Mouse (Mus musculus) stomach, embryonic 15.5 days (tissue): ENCODE data around the gene Dpp9. TPM values are rescaled to one million over a fixed set of nuclear protein-coding genes. Genes with fewer than 3 reads are reported as not detected.
A peak's percentile ranks its signal among the peaks of the same experiment; 100 is the strongest.

Experiments
- ATAC-seq: fragments of 200-750 bp; cut with Nextera tagmentation; 2 replicates; pipeline ENCODE4 v1.8.0; 2017; ENCODE audit warnings: low read depth, moderate number of reproducible peaks, moderate TSS enrichment; ENCODE audit not compliant: insufficient read depth, low FRiP score
- H3K27ac ChIP-seq: fragments of 300-500 bp; sonication (generic); 2 replicates; pipeline ENCODE4 v1.5.1; 2015; ENCODE audit warnings: mild to moderate bottlenecking, inconsistent platforms
- H3K27me3 ChIP-seq: fragments of 300-500 bp; sonication (generic); replicated peaks from 2 replicates; pipeline ENCODE4 v1.6.1; 2015; ENCODE audit warnings: inconsistent platforms
- H3K36me3 ChIP-seq: fragments of 300-500 bp; sonication (generic); 2 replicates; pipeline ENCODE4 v1.6.1; 2015; ENCODE audit warnings: inconsistent platforms
- H3K4me1 ChIP-seq: fragments of 300-500 bp; sonication (generic); 2 replicates; pipeline ENCODE4 v1.6.1; 2015; ENCODE audit warnings: inconsistent platforms
- H3K4me2 ChIP-seq: fragments of 300-500 bp; sonication (generic); 2 replicates; pipeline ENCODE4 v1.6.1; 2015; ENCODE audit warnings: mild to moderate bottlenecking, inconsistent platforms
- H3K4me3 ChIP-seq: fragments of 300-500 bp; sonication (generic); replicated peaks from 2 replicates; pipeline ENCODE4 v1.5.1; 2015; ENCODE audit warnings: inconsistent platforms
- H3K9ac ChIP-seq: fragments of 300-500 bp; sonication (generic); 2 replicates; pipeline ENCODE4 v1.6.1; 2015; ENCODE audit warnings: inconsistent platforms
- H3K9me3 ChIP-seq: fragments of 300-500 bp; sonication (generic); 2 replicates; pipeline ENCODE4 v1.6.1; 2016; ENCODE audit warnings: inconsistent platforms
- WGBS: fragments of 180-500 bp; shearing (Covaris S2); methylation state at CpG from one replicate; pipeline ENCODE4 v1.1.7; 2015; 5-methylcytosine and 5-hydroxymethylcytosine counted together
- polyA plus RNA-seq: library from polyadenylated mRNA; unstranded; fragments of >200 nt; fragmentation: Nextera tagmentation; extraction: Ambion mirVana; gene quantifications from 2 replicates; pipeline ENCODE4 v1.2.1, GENCODE M21; 2015

The Dpp9 gene
- polyA plus RNA-seq, 1 experiment from 2014 or later, result 33.2 TPM

DNA sequence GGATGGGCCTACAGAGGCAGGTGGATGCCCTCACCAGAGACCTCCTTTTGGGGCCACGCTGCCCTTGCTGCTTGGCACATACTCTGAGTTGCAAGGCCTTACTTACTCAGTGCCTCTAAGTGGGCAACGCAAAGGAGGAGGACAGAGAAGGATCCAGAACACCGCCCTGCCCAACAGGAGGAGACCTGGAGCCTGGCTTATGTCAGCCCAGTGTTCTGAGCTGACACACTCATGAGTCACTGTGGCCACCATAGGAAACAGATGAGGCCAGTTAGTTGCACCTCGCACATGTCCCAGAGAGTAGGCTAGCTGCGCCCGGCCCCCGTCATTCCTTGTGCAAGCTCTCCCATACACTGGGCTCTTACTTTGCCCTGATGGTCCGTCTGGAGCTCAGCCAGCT lies 16.2 kb downstream of the Dpp9 start:
- Histone ChIP-seq H3K4me2 (no peak overlapping the region), H3K4me3 (no peak overlapping the region), H3K4me1 (0 out of 2 replicates have a peak, but pooled peaks cover under 1% of the 10 kb centered on the region), H3K27me3 (no peaks in the 10 kb centered on the region), H3K36me3 (peaks cover 76% of the 10 kb centered on the region), H3K9me3 (no peaks in the 10 kb centered on the region), H3K9ac (no peak overlapping the region), H3K27ac (no peak overlapping the region)
- ATAC-seq, result no peak
- WGBS, result 89% methylated on average over 8 of the region's 8 CpGs

DNA sequence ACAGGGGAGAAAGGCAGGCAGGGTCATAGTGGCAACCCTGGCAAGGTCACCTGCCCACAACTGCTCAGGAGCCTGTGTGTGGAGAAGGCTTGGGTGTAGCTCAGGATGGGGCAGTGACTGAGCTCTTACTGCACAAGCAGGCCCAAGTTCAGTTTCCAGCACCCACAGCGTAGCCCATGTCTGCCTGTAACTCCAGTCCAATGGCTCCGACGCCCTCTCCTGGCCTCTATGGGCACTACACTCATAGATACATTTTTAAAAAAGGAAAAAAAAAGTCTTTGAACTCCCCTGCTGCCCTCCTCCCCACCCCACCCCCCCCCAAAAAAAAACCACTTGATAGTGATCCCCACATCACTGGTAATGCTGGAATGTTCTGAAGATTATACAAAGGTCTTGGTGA lies 17.1 kb downstream of the Dpp9 start:
- Histone ChIP-seq H3K27ac (no peak overlapping the region), H3K4me1 (no peaks in the 10 kb centered on the region), H3K9me3 (no peaks in the 10 kb centered on the region), H3K36me3 (peaks cover 79% of the 10 kb centered on the region), H3K4me3 (no peak overlapping the region), H3K9ac (no peak overlapping the region), H3K4me2 (no peak overlapping the region), H3K27me3 (no peaks in the 10 kb centered on the region)
- no peak for ATAC-seq
- WGBS, result 67% methylated on average over 3 of the region's 3 CpGs

DNA sequence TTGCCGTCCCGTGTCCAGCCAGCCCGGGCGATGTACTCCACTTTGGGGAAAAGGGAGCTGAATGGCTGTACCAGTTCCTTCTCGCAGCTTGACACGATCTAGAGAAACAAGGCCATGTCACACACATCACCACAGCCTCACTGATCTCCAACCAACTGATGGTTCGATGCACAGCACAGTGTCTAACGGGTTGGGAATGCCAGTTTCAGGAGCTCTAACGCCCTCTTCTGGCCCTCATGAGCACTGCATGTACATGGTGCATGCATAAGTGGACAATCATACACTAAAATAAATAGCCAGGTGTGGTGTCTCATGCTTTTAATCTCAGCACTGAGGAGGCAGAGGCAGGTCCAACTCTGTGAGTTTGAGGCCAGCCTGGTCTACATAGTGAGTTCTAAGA lies 18.1 kb downstream of the Dpp9 start:
- Histone ChIP-seq H3K9ac (no peak overlapping the region), H3K36me3 (peaks cover 70% of the 10 kb centered on the region), H3K9me3 (no peaks in the 10 kb centered on the region), H3K4me2 (no peak overlapping the region), H3K4me3 (no peak overlapping the region), H3K4me1 (no peaks in the 10 kb centered on the region), H3K27ac (no peak overlapping the region), H3K27me3 (no peaks in the 10 kb centered on the region)
- ATAC-seq, result no peak
- 84% methylated on average over 9 of the region's 9 CpGs for WGBS

DNA sequence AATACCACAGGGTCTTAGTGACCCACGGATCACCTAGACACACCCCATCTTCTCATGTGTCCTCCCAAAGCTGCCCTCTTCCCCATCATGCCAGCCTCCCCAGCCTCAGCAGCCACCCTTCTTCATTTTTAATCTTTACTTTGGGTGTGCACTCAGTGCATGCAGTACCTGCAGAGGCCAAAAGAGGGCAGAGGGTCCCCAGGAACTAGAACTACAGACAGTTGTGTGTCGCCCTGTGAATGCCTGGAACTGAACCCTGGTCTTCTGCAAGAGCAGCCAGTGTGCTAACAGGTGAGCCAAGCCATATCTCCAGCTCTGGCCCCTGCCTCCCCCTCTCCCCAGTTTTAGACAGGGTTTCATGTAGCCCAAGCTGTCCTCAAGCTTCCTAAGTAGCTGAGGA lies 21.8 kb downstream of the Dpp9 start:
- Histone ChIP-seq H3K27me3 (no peaks in the 10 kb centered on the region), H3K9ac (no peak overlapping the region), H3K9me3 (no peaks in the 10 kb centered on the region), H3K27ac (no peak overlapping the region), H3K36me3 (peaks cover 52% of the 10 kb centered on the region), H3K4me1 (no peaks in the 10 kb centered on the region), H3K4me3 (no peak overlapping the region), H3K4me2 (no peak overlapping the region)
- WGBS, result 69% methylated on average over 2 of the region's 2 CpGs
- ATAC-seq, result no peak

DNA sequence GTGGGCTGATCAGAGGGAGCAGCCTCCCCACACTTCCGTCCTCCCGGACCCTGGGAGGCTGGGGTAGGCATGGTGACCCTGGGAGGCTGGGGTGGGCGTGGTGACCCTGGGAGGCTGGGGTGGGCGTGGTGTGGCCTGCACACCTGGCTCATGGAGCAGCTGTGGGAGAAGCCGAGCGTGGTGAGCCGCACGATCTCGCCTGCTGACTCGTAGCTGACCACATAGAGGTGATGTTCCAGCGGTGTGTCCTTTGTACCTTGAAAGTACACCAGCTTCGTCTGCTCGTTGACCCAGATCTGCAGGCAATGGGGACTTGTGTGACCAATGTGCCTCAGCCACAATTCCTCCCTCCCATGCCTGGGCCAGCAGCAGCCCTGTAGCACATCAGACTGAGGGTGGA lies 23.9 kb downstream of the Dpp9 start:
- Histone ChIP-seq H3K36me3 (peaks cover 51% of the 10 kb centered on the region), H3K27me3 (no peaks in the 10 kb centered on the region), H3K4me1 (no peaks in the 10 kb centered on the region), H3K4me2 (no peak overlapping the region), H3K9me3 (no peaks in the 10 kb centered on the region), H3K4me3 (no peak overlapping the region), H3K9ac (no peak overlapping the region), H3K27ac (no peak overlapping the region)
- no peak for ATAC-seq
- WGBS, result 82% methylated on average over 13 of the region's 13 CpGs

DNA sequence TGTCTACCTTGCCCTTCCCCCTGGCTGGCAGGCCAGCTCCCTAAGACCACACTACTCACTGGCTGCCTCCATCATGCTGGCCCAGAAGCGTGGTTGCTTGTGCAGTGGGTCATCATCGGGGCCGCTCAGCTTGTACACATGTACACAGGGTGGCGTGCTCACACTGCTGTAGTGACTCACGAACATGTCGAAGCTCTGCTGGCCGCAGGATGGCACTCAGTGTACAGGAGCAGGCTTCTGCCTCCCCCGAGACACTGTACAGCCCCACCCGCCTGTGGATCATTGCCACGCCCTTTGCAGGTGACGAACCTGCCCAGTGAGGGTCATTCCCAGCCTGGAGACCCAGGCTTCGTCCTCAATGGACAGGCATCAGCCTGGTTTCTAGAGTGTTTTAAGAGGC lies 24.3 kb downstream of the Dpp9 start:
- no peaks in the 10 kb centered on the region for H3K9me3 ChIP-seq
- no peaks in the 10 kb centered on the region for H3K27me3 ChIP-seq
- peaks cover 54% of the 10 kb centered on the region for H3K36me3 ChIP-seq
- no peak overlapping the region for H3K9ac ChIP-seq
- H3K4me1 ChIP-seq, result no peaks in the 10 kb centered on the region
- no peak overlapping the region for H3K27ac ChIP-seq
- no peak overlapping the region for H3K4me3 ChIP-seq
- WGBS, result 79% methylated on average over 12 of the region's 12 CpGs
- H3K4me2 ChIP-seq, result no peak overlapping the region
- no peak for ATAC-seq

DNA sequence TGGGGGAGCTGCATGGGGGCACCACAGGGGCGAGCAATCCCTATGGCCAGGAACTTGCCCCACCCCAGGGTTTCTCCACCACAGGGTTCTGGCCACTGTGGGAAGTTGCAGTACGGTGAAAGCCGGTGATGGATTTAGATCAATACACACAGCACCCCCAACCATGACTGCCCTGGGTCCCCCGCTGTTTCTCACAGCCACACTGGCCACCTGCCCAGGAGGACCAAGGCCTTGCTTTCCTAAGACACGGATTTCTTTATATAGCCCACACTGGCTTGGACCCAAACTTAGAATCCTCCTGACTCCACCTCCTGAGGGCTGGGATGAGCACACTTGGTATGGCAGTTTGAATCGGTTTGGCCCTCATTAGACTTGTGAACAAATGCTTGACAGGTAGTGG lies 27.4 kb downstream of the Dpp9 start:
- Histone ChIP-seq H3K4me3 (no peak overlapping the region), H3K4me2 (no peak overlapping the region), H3K9ac (no peak overlapping the region), H3K36me3 (peaks cover 44% of the 10 kb centered on the region), H3K27me3 (no peaks in the 10 kb centered on the region), H3K4me1 (peaks cover 2% of the 10 kb centered on the region; the same call in 1 of the 2 replicates), H3K9me3 (no peaks in the 10 kb centered on the region), H3K27ac (no peak overlapping the region)
- ATAC-seq, result no peak
- WGBS, result 85% methylated on average over 6 of the region's 6 CpGs

DNA sequence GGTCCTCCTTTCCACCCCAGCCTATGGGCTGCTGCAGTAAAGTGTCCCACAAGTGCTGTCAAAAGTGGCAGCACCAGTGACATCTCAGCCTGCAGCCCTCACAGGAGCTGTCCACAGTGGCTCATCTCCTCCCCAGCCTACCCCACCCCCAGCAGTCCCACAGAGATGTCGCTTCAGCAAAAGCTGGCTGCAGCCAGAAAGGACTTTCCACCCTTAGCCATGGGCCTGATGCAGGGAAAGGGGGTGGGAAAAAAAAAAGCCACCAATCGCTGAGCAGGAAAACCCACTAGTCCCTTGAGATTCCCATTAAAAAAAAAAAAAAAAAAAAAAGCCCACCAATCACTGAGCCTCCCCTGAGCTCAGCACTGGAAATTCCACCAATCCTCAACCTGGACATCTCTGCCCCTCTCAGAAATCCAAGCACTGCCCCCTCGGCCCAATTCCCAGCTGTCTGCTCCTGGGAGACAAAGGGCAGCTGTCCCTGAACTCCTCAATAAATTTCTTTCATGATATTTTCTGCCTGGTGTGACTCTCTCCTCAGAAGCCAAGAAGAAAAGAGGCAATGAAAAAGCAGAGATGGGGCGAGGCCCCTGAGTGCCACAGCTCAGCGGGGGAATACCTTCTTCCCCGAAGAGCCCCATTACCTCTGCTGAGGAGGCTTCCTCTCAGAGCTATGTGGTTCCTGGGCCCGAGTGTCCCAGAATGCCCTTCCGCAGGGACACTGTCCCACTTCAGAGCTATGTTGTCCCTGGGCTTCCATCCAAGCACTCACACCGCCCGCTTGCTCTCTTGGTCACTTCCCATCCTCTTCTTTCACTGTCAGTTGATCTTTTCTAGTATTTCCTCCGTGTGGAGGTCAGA lies 33.2 kb downstream of the Dpp9 start:
- Histone ChIP-seq H3K27me3 (no peaks in the 10 kb centered on the region), H3K9me3 (no peaks in the 10 kb centered on the region), H3K9ac (0 out of 2 replicates have a peak overlapping the region, but pooled peaks have one; percentile 1), H3K36me3 (peaks cover 33% of the 10 kb centered on the region), H3K4me3 (no peak overlapping the region), H3K4me1 (peaks cover 25% of the 10 kb centered on the region), H3K27ac (peak overlapping the region; percentile 87), H3K4me2 (peak overlapping the region; percentile 76)
- ATAC-seq, result peak; percentile 50; the same call in 1 of the 2 replicates
- 36% methylated on average over 11 of the region's 11 CpGs for WGBS

DNA sequence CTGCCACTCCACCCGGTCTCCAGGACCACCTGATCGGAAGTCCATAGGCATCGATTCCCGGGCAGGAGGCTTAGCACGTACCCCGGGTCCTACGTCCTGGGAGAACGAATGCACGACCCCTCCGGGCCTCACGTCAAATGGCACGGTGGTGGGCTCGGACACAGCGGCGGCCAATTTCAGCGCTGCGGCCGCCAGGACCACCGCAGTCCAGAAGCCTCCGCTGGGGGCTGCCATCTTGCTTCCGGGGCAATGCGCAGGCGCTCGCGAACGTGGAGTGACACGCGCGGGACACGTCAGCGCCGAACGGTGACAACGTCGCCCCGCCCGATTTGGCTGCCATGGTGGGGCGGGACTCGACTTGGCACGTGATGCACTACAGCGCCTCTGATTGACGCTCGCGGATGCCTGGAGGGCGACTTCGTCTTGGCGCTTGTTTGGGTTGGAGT lies 35.0 kb downstream of the Dpp9 start, which contains the start of gene Mydgf:
TSS of gene Mydgf (minus strand) at position 263 of the 446 bp plus-strand sequence.
- Histone ChIP-seq H3K27ac (peak within 1 kb of the TSS; percentile 83), H3K36me3 (peaks cover 29% of the 10 kb centered on the region), H3K9ac (peak within 1 kb of the TSS; percentile 76), H3K9me3 (no peaks in the 10 kb centered on the region), H3K4me1 (peaks cover 25% of the 10 kb centered on the region), H3K27me3 (no peaks in the 10 kb centered on the region), H3K4me2 (peak within 1 kb of the TSS; percentile 76), H3K4me3 (peak within 1 kb of the TSS; percentile 85)
- WGBS, result under 1% methylated on average over 47 of the region's 47 CpGs
- peak; percentile 91 for ATAC-seq

DNA sequence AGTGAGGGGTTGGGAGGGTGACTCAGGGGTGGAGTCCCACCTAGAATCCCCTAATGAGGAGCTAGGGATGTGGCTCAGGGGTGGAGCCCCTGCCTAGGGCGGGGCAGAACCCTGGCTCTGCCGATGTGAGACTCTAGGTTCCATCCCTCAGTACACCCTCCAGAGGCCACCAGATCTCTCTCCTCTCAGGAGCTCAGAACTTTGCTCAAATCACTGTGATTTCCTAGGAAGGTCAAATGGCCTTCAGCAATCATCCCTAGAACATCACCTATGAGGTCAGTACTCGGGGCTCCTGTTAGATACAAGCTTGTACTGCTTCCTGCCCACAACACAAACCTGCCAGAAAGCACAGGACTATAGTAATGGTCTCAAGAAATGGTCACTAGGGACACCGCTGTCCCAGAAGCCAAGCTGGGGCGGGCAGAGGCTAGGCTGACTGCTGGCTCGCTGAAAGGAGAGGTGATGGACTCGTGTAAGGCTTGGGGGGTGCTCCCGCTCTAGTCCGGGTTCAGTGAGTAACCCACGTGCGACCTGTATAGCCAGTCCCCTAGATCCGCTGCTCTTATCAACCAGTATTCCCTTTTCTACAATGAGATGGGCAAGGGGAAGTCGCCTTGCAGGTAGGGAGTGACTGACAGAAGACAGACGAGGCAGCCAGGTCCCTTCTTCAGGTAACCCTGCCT lies 35.6 kb downstream of the Dpp9 start:
- Histone ChIP-seq H3K4me2 (peak overlapping the region; percentile 76), H3K4me1 (peaks cover 25% of the 10 kb centered on the region), H3K9me3 (no peaks in the 10 kb centered on the region), H3K9ac (peak overlapping the region; percentile 76), H3K27ac (peak overlapping the region; percentile 83), H3K27me3 (no peaks in the 10 kb centered on the region), H3K36me3 (peaks cover 28% of the 10 kb centered on the region), H3K4me3 (peak overlapping the region; percentile 85)
- WGBS, result under 1% methylated on average over 14 of the region's 14 CpGs
- no peak for ATAC-seq

DNA sequence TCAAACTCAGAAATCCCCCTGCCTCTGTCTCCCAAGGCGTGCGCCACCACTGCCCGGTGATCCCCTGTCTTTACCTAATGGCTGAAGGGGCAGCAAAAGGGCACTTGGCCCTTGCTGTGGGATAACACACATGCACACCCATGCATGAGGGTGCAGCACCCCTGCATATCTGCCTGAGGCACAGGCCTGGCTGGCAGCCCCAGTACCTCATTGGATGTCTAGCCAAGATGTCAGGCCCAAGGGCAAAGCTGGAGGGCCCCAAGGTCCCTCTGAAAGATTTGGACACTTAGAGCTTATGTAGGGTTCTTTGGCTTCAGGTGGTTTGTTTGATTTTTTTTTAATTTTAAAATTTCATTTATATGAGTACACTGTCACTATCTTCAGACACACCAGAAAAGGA lies 43.3 kb downstream of the Dpp9 start:
- WGBS, result 100% methylated on average over 3 of the region's 3 CpGs
- Histone ChIP-seq H3K36me3 (peaks cover 30% of the 10 kb centered on the region), H3K4me2 (no peak overlapping the region), H3K4me3 (no peak overlapping the region), H3K9ac (no peak overlapping the region), H3K27ac (no peak overlapping the region), H3K27me3 (no peaks in the 10 kb centered on the region), H3K4me1 (no peaks in the 10 kb centered on the region), H3K9me3 (no peaks in the 10 kb centered on the region)
- no peak for ATAC-seq

DNA sequence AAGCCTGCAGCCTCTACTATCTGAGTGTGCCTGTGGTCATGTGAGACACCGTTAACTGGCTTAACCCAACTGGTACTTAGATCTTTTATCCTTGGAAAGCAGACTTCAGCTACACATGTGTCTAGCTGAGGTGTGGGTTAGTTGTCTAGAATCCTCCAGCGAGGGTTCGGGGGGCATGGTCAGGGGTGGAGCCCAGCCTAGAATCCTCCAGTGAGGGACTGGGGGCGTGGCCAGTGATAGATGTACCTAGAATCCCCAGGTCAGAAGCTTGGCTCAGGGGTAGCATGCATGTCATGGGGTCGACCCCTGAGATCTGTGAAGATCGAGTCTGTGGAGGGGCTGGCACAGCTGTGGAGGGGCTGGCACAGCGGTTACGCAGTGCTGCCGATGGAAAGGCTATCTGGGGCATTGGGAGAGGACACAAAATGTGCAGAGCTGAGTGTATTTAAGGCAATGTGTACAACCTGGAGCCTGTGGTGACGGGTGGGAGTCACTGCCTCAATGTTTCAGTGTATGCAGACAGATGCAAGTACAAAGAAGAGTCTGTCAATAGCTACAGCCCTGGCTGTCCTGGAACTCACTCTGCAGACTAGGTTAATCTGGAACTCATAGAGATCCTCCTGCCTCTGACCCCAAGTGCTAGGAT lies 45.2 kb downstream of the Dpp9 start:
- H3K27ac ChIP-seq, result no peak overlapping the region
- WGBS, result 56% methylated on average over 10 of the region's 10 CpGs
- no peak overlapping the region for H3K9ac ChIP-seq
- H3K9me3 ChIP-seq, result no peaks in the 10 kb centered on the region
- no peaks in the 10 kb centered on the region for H3K4me1 ChIP-seq
- H3K4me2 ChIP-seq, result no peak overlapping the region
- ATAC-seq, result no peak
- H3K27me3 ChIP-seq, result no peaks in the 10 kb centered on the region
- H3K4me3 ChIP-seq, result no peak overlapping the region
- H3K36me3 ChIP-seq, result peaks cover 22% of the 10 kb centered on the region
